Mouse (Mus musculus): Measurements from ENCODE around the gene Crispld2.

DNA sequence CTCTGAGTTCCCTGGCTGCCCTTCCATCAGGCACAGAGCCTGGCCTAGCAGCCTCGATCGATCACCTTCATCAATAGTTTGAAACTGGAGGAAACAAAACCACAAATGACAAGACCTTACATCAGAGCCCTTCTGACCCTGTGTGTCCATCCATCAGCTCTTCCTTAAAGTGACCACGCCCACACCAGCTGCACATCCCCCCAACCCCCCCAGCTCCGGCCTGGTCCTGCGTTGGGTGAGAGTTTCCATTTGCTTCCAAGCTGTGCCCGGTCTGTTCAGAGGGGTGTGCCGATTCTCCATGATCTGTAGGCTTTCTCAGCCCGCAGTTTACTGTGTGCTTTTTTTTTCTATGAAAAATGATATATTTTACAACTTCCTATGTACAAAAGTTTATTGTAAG lies 60.1 kb downstream of the Crispld2 start:
- TF ChIP-seq CTCF (IDR thresholded peaks at IDR 0.05; ENCODE audit: extremely low read depth, insufficient read depth, insufficient read length, insufficient replicate concordance) (no peak), POLR2A (IDR thresholded peaks at IDR 0.05; ENCODE audit: low read depth, low read length) (no peak)
